9 mouse cellular contexts compared by ENCODE assay signal in genomic region chr6:72711508-72712081, GRCm38 (mm10).
DNase-seq lines count a peak whose midpoint lies in the region; ATAC-seq and TF ChIP-seq lines count a peak whose summit lies in the region.
"Had no signal": no experiment of that assay in that cellular context is flagged by ENCODE, and none has a peak within 500 bp of the region (broad histone marks: within the 10 kb centered on the region; RNA-seq: fewer than 3 reads in every experiment).

No protein-coding gene starts in this region.

- intact Hi-C loops in heart, postnatal 25 days (cut with DNase I): loop anchor here (5.0 kb wide), 1 partner anchor 86 kb away; no protein-coding TSS in a partner anchor

- H3K9me3 ChIP-seq in heart, embryonic 13.5 days: no peaks in the 10 kb centered on the region
- H3K9me3 ChIP-seq in embryonic facial prominence, embryonic 10.5 days: no peaks in the 10 kb centered on the region
- no peaks in the 10 kb centered on the region for H3K9me3 ChIP-seq in intestine, embryonic 15.5 days
- H3K9me3 ChIP-seq in midbrain, embryonic 12.5 days: no peaks in the 10 kb centered on the region

- TF ChIP-seq CTCF in thymus, adult 2 months (IDR thresholded peaks at IDR 0.05; ENCODE audit: borderline replicate concordance, control insufficient read depth, extremely low read depth, insufficient read depth, low read length, poor library complexity): no peak

- H3K27me3 ChIP-seq in heart, embryonic 13.5 days (replicated peaks): no peaks in the 10 kb centered on the region
- no peaks in the 10 kb centered on the region for H3K27me3 ChIP-seq in embryonic facial prominence, embryonic 10.5 days (replicated peaks; ENCODE audit: low read depth, poor library complexity, severe bottlenecking)
- no peaks in the 10 kb centered on the region for H3K27me3 ChIP-seq in intestine, embryonic 15.5 days (replicated peaks)
- no peaks in the 10 kb centered on the region; the same call in 1 of the 2 replicates for H3K27me3 ChIP-seq in midbrain, embryonic 12.5 days
- H3K27me3 ChIP-seq in thymus, adult 2 months (ENCODE audit: control insufficient read depth, insufficient read depth, low read length): no peaks in the 10 kb centered on the region
- H3K27me3 ChIP-seq: CH12.LX had no signal

- H3K36me3 ChIP-seq in heart, embryonic 13.5 days: no peaks in the 10 kb centered on the region
- H3K36me3 ChIP-seq in embryonic facial prominence, embryonic 10.5 days (replicated peaks): peaks cover 4% of the 10 kb centered on the region
- H3K36me3 ChIP-seq in intestine, embryonic 15.5 days: no peaks in the 10 kb centered on the region
- no peaks in the 10 kb centered on the region for H3K36me3 ChIP-seq in midbrain, embryonic 12.5 days
- no peaks in the 10 kb centered on the region for H3K36me3 ChIP-seq in thymus, adult 2 months (ENCODE audit: control insufficient read depth, insufficient read depth, low read length)

- 52% methylated on average over 8 of the region's 8 CpGs for WGBS in heart, embryonic 13.5 days
- WGBS in embryonic facial prominence, embryonic 10.5 days: 7% methylated on average over 8 of the region's 8 CpGs
- 19% methylated on average over 8 of the region's 8 CpGs for WGBS in intestine, embryonic 15.5 days
- 8% methylated on average over 8 of the region's 8 CpGs for WGBS in midbrain, embryonic 12.5 days
- WGBS in thymus, adult 2 months: 56% methylated on average over 8 of the region's 8 CpGs

- peaks cover 47% of the 10 kb centered on the region for H3K4me1 ChIP-seq in heart, embryonic 13.5 days
- H3K4me1 ChIP-seq in embryonic facial prominence, embryonic 10.5 days: peaks cover 79% of the 10 kb centered on the region
- peaks cover 32% of the 10 kb centered on the region for H3K4me1 ChIP-seq in intestine, embryonic 15.5 days (replicated peaks)
- H3K4me1 ChIP-seq in midbrain, embryonic 12.5 days: peaks cover 41% of the 10 kb centered on the region
- H3K4me1 ChIP-seq in thymus, adult 2 months (replicated peaks; ENCODE audit: control insufficient read depth, insufficient read depth, low read length): peaks cover 3% of the 10 kb centered on the region; the same call in 1 of the 2 replicates

- no peak overlapping the region for H3K4me2 ChIP-seq in heart, embryonic 13.5 days
- H3K4me2 ChIP-seq in intestine, embryonic 15.5 days (replicated peaks): peak overlapping the region; percentile 24; the same call in 1 of the 2 replicates
- H3K4me2 ChIP-seq in midbrain, embryonic 12.5 days (replicated peaks): peak overlapping the region; percentile 10; the same call in 1 of the 2 replicates

- H3K9ac ChIP-seq in heart, embryonic 13.5 days: no peak overlapping the region
- no peak overlapping the region for H3K9ac ChIP-seq in intestine, embryonic 15.5 days
- H3K9ac ChIP-seq in midbrain, embryonic 12.5 days (replicated peaks): no peak overlapping the region; the same call in 1 of the 2 replicates

- TF ChIP-seq POLR2A in thymus, adult 2 months (IDR thresholded peaks at IDR 0.05; ENCODE audit: control insufficient read depth, extremely low read depth, insufficient read depth, low read length, poor library complexity): no peak

- no peak for DNase-seq in heart, postnatal 25 days (ENCODE audit: low spot score)
- peak; percentile 89 for DNase-seq in embryonic facial prominence, embryonic 10.5 days (ENCODE audit: low spot score)
- no peak for DNase-seq in thymus, adult 2 months
- DNase-seq in kidney, adult 11 months: no peak

- ATAC-seq in heart, embryonic 13.5 days (ENCODE audit: extremely low read depth, insufficient number of reproducible peaks, low FRiP score, low TSS enrichment): no peak
- peak; percentile 87 for ATAC-seq in intestine, embryonic 15.5 days
- peak; percentile 90 for ATAC-seq in midbrain, embryonic 12.5 days (ENCODE audit: low FRiP score, low read depth)
- no peak for ATAC-seq in inflammation-experienced regulatory T-cells, adult 6 months

- no peak overlapping the region for H3K4me3 ChIP-seq in heart, embryonic 13.5 days
- H3K4me3 ChIP-seq in embryonic facial prominence, embryonic 10.5 days: peak overlapping the region; percentile 35
- no peak overlapping the region for H3K4me3 ChIP-seq in intestine, embryonic 15.5 days (replicated peaks)
- H3K4me3 ChIP-seq in midbrain, embryonic 12.5 days: no peak overlapping the region
- H3K4me3 ChIP-seq in thymus, adult 2 months (ENCODE audit: control insufficient read depth, insufficient read depth, low read length): no peak overlapping the region

- peak overlapping the region; percentile 53 for H3K27ac ChIP-seq in heart, embryonic 13.5 days (replicated peaks)
- H3K27ac ChIP-seq in embryonic facial prominence, embryonic 10.5 days (replicated peaks): peak overlapping the region; percentile 84
- H3K27ac ChIP-seq in intestine, embryonic 15.5 days: peak overlapping the region; percentile 83
- peak overlapping the region; percentile 76 for H3K27ac ChIP-seq in midbrain, embryonic 12.5 days (replicated peaks)
- no peak overlapping the region for H3K27ac ChIP-seq in thymus, adult 2 months (ENCODE audit: control insufficient read depth, insufficient read depth, low read length)

Comparison
In these comparisons a context has a peak if more than half of its experiments do, and no peak if none do; other contexts are left out.
1. ATAC-seq: peak in intestine, embryonic 15.5 days (single experiment) and midbrain, embryonic 12.5 days (single experiment); none in heart, embryonic 13.5 days (single experiment) and inflammation-experienced regulatory T-cells, adult 6 months (single experiment).